In the genomic region with DNA sequence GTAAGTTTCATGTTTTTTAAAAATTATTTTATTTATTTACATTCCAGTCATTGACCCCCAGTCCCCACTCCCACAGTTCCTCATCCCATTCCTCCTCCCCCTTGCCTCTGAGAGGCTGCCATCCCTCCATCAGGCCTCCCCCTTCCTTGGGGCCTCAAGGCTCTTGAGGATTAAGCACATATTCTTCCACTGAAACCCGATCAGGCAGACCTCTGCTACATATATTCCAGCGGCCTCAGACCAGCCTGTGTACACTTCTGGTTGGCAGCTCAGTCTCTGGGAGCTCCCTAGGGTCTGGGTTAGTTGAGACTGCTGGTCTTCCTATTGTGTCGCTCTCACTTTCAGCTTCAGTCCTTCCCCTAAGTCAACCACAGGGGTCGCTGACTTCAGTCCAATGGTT, we compare ENCODE assay signal across 25 mouse cellular contexts. TPM values are rescaled to one million over a fixed set of nuclear protein-coding genes. Genes with fewer than 3 reads are reported as not detected.
DNase-seq lines count a peak whose midpoint lies in the region; ATAC-seq lines count a peak whose summit lies in the region.
"Had no signal": no experiment of that assay in that cellular context is flagged by ENCODE, and none has a peak within 500 bp of the region (broad histone marks: within the 10 kb centered on the region; RNA-seq: fewer than 3 reads in every experiment).

No protein-coding gene starts in this region.

- peak; percentile 80 for ATAC-seq in kidney, embryonic 15.5 days (replicated peaks; ENCODE audit: low FRiP score)
- peak; percentile 54; the same call in 1 of the 2 replicates for ATAC-seq in limb, embryonic 13.5 days (ENCODE audit: low FRiP score, low read depth)
- ATAC-seq: activated CD4-positive, CD25-positive, alpha-beta regulatory T cell, adult 4 months; forebrain, embryonic 13.5 days; Patski had no signal

- H3K36me3 ChIP-seq in kidney, embryonic 15.5 days = no peaks in the 10 kb centered on the region
- H3K36me3 ChIP-seq in limb, embryonic 13.5 days = no peaks in the 10 kb centered on the region
- H3K36me3 ChIP-seq: heart, embryonic 10.5 days; hindbrain, embryonic 15.5 days had no signal

- H3K4me1 ChIP-seq in kidney, embryonic 15.5 days = no peaks in the 10 kb centered on the region
- H3K4me1 ChIP-seq in limb, embryonic 13.5 days = no peaks in the 10 kb centered on the region
- H3K4me1 ChIP-seq: forebrain, embryonic 13.5 days; heart, embryonic 10.5 days; hindbrain, embryonic 15.5 days had no signal

- H3K27ac ChIP-seq in kidney, embryonic 15.5 days = no peak overlapping the region
- no peak overlapping the region for H3K27ac ChIP-seq in limb, embryonic 13.5 days
- H3K27ac ChIP-seq: forebrain, embryonic 13.5 days; heart, embryonic 10.5 days; hindbrain, embryonic 15.5 days had no signal

- no peaks in the 10 kb centered on the region for H3K27me3 ChIP-seq in kidney, embryonic 15.5 days
- no peaks in the 10 kb centered on the region for H3K27me3 ChIP-seq in limb, embryonic 13.5 days
- H3K27me3 ChIP-seq: forebrain, embryonic 13.5 days; hindbrain, embryonic 15.5 days; Patski had no signal

- no peak overlapping the region for H3K9ac ChIP-seq in kidney, embryonic 15.5 days
- H3K9ac ChIP-seq in limb, embryonic 13.5 days = no peak overlapping the region
- H3K9ac ChIP-seq: forebrain, embryonic 13.5 days; hindbrain, embryonic 15.5 days had no signal

- H3K4me3 ChIP-seq in kidney, embryonic 15.5 days (replicated peaks) = no peak overlapping the region
- H3K4me3 ChIP-seq in limb, embryonic 13.5 days = no peak overlapping the region
- H3K4me3 ChIP-seq: forebrain, embryonic 13.5 days; heart, embryonic 10.5 days; hindbrain, embryonic 15.5 days had no signal

- WGBS in kidney, embryonic 15.5 days = 22% methylated on average over 4 of the region's 4 CpGs
- 20% methylated on average over 4 of the region's 4 CpGs for WGBS in limb, embryonic 13.5 days

- DNase-seq in kidney, postnatal 4 days = no peak
- DNase-seq in 3T3-L1 (ENCODE audit: low read depth, low spot score) = peak; percentile 31
- DNase-seq in embryo, embryonic 11 days = peak; percentile 41
- no peak for DNase-seq in right cerebral cortex, postnatal 36 days (ENCODE audit: low spot score in 2 of 2)
- DNase-seq in urinary bladder, adult 2 months (ENCODE audit: low spot score) = no peak
- DNase-seq: adrenal gland, postnatal 14 days; B cell, adult 2 months; cerebellum, adult 18-20 months; cerebellum, postnatal 36 days; heart, postnatal 14 days; kidney, adult 11 months; layer of hippocampus, postnatal 36 days; left cerebral cortex, postnatal 4 days; lung, postnatal 4 days; retina, postnatal 1 day; thymus, postnatal 14 days had no signal

- H3K9me3 ChIP-seq in kidney, embryonic 15.5 days (replicated peaks) = no peaks in the 10 kb centered on the region
- no peaks in the 10 kb centered on the region for H3K9me3 ChIP-seq in limb, embryonic 13.5 days
- H3K9me3 ChIP-seq: forebrain, embryonic 13.5 days; heart, embryonic 10.5 days; hindbrain, embryonic 15.5 days had no signal

- H3K4me2 ChIP-seq in kidney, embryonic 15.5 days = no peak overlapping the region
- no peak overlapping the region for H3K4me2 ChIP-seq in limb, embryonic 13.5 days (replicated peaks)
- H3K4me2 ChIP-seq: forebrain, embryonic 13.5 days; hindbrain, embryonic 15.5 days; midbrain, embryonic 11.5 days had no signal

RNA-seq across cellular contexts. Expression of gene Abca13, which starts 24.5 kb away (rescaled TPM):
- polyA plus RNA-seq in kidney, embryonic 15.5 days (2015; fragmentation: Nextera tagmentation; extraction: Ambion mirVana) = 0.16 and 0.17 TPM in 2 replicates
- polyA plus RNA-seq in limb, embryonic 13.5 days (2015; fragmentation: Nextera tagmentation; extraction: Ambion mirVana) = 0.03 TPM in 1 of 2 replicates, not detected in the other
- polyA plus RNA-seq in urinary bladder, adult 2 months (2012; rRNA removed) = under 0.01 and 0.01 TPM in 2 replicates
- polyA plus RNA-seq: heart, embryonic 10.5 days; small intestine, adult 2 months had no signal

Comparison
In these comparisons a context has a peak if more than half of its experiments do, and no peak if none do; other contexts are left out.
1. DNase-seq: peak in 3T3-L1 (single experiment) and embryo, embryonic 11 days (single experiment); none in kidney, postnatal 4 days (0 of 2), right cerebral cortex, postnatal 36 days (0 of 2) and urinary bladder, adult 2 months (single experiment).